Mouse (Mus musculus) kidney, embryonic 14.5 days (tissue): ENCODE measurements around the gene Gart. TPM values are rescaled to one million over a fixed set of nuclear protein-coding genes. Genes with fewer than 3 reads are reported as not detected.
A peak's percentile ranks its signal among the peaks of the same experiment; 100 is the strongest.

Experiments used
- ATAC-seq: fragments of 200-750 bp; cut with Nextera tagmentation; 2 replicates; pipeline ENCODE4 v1.8.0; 2017; ENCODE audit warnings: moderate number of reproducible peaks, mild to moderate bottlenecking, moderate TSS enrichment, moderate library complexity; ENCODE audit not compliant: low FRiP score, low TSS enrichment
- H3K27ac ChIP-seq: fragments of 300-500 bp; sonication (generic); 2 replicates; pipeline ENCODE4 v1.5.1; 2014; ENCODE audit warnings: low read depth, mild to moderate bottlenecking, low read length, moderate library complexity, mixed read lengths
- H3K27me3 ChIP-seq: fragments of 300-500 bp; sonication (generic); 2 replicates; pipeline ENCODE4 v1.6.1; 2014; ENCODE audit warnings: mild to moderate bottlenecking, low read length; ENCODE audit not compliant: control insufficient read depth, insufficient read depth
- H3K36me3 ChIP-seq: fragments of 300-500 bp; sonication (generic); 2 replicates; pipeline ENCODE4 v1.6.1; 2014; ENCODE audit warnings: low read length, mixed read lengths; ENCODE audit not compliant: control insufficient read depth, insufficient read depth
- H3K4me1 ChIP-seq: fragments of 300-500 bp; sonication (generic); 2 replicates; pipeline ENCODE4 v1.6.1; 2014; ENCODE audit warnings: low read length, mixed read lengths; ENCODE audit not compliant: control insufficient read depth, insufficient read depth
- H3K4me2 ChIP-seq: fragments of 300-500 bp; sonication (generic); replicated peaks from 2 replicates; pipeline ENCODE4 v1.6.1; 2014; ENCODE audit warnings: low read depth, mild to moderate bottlenecking, low read length
- H3K4me3 ChIP-seq: fragments of 300-500 bp; sonication (generic); 2 replicates; pipeline ENCODE4 v1.5.1; 2014; ENCODE audit warnings: mild to moderate bottlenecking, low read length
- H3K9ac ChIP-seq: fragments of 300-500 bp; sonication (generic); 2 replicates; pipeline ENCODE4 v1.6.1; 2014; ENCODE audit warnings: low read depth, mild to moderate bottlenecking, low read length, moderate library complexity
- H3K9me3 ChIP-seq: fragments of 300-500 bp; sonication (generic); 2 replicates; pipeline ENCODE4 v1.6.1; 2016; ENCODE audit warnings: low read length; ENCODE audit not compliant: control insufficient read depth
- WGBS: fragments of 180-500 bp; shearing (Covaris S2); extraction: QIAGEN DNeasy Blood & Tissue Kit; methylation state at CpG from one replicate; pipeline ENCODE4 v1.1.7; 2014; 5-methylcytosine and 5-hydroxymethylcytosine counted together
- polyA plus RNA-seq: library from polyadenylated mRNA; unstranded; fragments of >200 nt; fragmentation: Nextera tagmentation; extraction: Ambion mirVana; gene quantifications from 2 replicates; pipeline ENCODE4 v1.2.1, GENCODE M21; 2014

Gene Gart
- polyA plus RNA-seq, 1 experiment from 2014 or later = 128 TPM

DNA sequence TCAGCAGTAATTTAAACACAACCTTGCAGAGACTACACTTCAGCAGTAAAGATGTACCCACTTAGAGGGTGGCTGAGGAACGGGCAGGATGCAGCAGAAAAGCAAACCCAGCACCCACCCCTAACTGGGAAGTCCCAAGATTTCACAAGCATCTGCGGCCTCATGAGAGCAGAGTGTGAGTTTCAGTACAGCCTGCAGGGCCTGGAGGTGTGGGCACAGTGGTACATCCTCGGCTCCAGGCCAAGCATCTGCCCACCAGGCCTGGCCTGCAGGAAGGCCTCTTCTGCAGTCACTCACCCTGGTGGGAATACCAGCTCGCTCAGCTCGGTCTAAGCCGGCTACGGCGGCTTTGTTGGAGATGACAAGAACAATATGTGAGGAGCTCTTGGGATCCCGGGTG lies 23.7 kb downstream of the Gart start:
- Histone ChIP-seq H3K9me3 (no peaks in the 10 kb centered on the region), H3K4me2 (no peak overlapping the region), H3K36me3 (peaks cover 73% of the 10 kb centered on the region), H3K4me3 (no peak overlapping the region), H3K9ac (no peak overlapping the region), H3K4me1 (no peaks in the 10 kb centered on the region), H3K27ac (no peak overlapping the region), H3K27me3 (0 out of 2 replicates have a peak, but pooled peaks cover 2% of the 10 kb centered on the region)
- no peak for ATAC-seq
- 96% methylated on average over 9 of the region's 9 CpGs for WGBS

DNA sequence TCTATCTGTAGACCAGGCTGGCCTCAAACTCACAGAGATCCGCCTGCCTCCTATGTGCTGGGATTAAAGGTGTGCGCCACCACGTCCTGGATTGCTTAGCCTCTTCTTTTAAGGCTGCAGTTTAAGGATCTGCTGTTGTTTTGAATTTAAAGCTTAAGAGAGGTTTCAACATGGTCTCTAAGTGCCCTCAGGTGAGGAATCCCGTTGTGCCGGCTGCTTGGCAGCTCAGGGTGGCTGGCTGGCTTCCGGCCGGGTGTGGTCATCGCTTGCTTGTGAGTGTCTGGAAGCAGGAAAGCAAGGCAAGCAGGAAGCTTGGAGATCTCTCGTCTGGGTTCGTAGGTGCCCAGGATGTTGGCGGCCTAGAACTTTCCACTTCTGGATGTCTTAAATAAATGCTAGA lies 25.8 kb downstream of the Gart start:
- no peak overlapping the region for H3K4me3 ChIP-seq
- no peak overlapping the region for H3K9ac ChIP-seq
- 94% methylated on average over 11 of the region's 11 CpGs for WGBS
- no peak overlapping the region for H3K27ac ChIP-seq
- no peaks in the 10 kb centered on the region for H3K9me3 ChIP-seq
- H3K36me3 ChIP-seq = peaks cover 58% of the 10 kb centered on the region
- H3K4me1 ChIP-seq = no peaks in the 10 kb centered on the region
- no peak for ATAC-seq
- H3K4me2 ChIP-seq = no peak overlapping the region
- H3K27me3 ChIP-seq = 0 out of 2 replicates have a peak, but pooled peaks cover 3% of the 10 kb centered on the region

DNA sequence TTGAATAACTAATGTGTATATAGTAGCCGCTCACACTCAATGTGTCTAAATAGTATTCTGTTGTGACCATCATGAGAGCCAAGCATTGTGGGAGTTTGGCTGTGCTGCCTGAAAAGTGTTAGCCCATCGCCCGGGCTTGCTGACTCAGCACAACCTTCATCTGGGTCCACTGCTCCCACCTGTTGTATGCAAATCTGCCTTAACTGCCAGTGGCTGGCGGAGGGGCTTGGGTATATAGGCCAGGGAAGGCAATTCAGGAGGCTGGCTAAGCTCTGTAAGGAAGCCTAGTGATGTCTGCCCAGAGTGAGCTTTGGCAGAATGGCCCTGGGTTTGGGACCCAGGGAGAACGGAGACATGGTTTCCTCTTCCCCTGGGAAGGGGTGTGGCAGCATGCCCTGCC lies 26.6 kb downstream of the Gart start:
- Histone ChIP-seq H3K4me1 (no peaks in the 10 kb centered on the region), H3K27ac (no peak overlapping the region), H3K4me2 (no peak overlapping the region), H3K4me3 (no peak overlapping the region), H3K27me3 (0 out of 2 replicates have a peak, but pooled peaks cover 3% of the 10 kb centered on the region), H3K9ac (no peak overlapping the region), H3K9me3 (no peaks in the 10 kb centered on the region), H3K36me3 (peaks cover 50% of the 10 kb centered on the region)
- WGBS = 83% methylated on average over 5 of the region's 5 CpGs
- ATAC-seq = no peak

DNA sequence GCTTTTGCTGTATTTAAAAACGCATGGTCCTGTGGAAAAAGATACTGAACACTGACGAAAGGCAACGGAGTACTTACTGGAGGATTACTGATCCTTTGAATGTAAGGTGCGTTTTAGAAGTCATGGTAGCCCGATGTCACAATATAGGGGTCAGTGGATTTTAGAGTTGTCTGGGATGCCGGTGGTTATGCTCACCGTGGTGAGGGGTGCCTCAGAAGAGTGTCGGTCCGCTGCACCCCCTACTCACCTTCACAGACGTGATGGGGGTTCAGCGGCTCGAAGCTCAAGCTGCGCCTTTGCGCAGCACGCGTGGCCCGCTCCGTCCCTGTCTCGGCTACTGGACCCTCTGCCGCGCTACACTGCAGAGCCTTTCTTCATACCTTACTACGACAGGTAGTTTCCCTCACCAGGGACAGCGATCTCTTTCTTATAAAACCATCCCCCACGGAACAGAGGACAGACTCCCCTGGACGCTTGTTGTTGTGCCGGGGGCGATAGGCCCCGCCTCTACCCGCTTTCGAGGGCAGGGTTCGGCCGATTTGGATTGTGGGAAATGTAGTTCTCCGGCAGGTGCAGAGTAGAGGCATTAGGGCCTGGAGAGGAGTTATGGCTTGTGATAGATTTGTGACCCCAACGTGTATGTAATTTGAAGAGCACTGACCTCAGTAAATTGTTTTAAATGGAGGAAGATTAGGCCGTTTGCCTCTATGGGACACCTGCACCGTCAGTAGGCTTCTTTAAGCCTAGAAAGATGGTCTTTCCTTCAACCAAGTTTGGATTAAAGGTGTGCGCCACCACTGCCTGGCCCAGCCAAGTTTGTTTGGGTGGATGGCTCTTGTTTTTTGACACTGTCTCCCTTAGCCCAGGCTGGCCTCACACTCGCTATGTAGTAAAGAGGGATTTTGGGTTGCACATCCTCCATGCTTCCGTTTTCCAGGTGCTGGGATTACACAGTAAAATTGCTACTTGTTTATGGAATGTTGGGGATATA lies 27.9 kb downstream of the Gart start, which contains the start of gene Dnajc28:
Gene Dnajc28 (minus strand): TSS at position 516 of the 991 bp plus-strand sequence.
- no peaks in the 10 kb centered on the region for H3K4me1 ChIP-seq
- no peaks in the 10 kb centered on the region for H3K9me3 ChIP-seq
- peak; percentile 91 for ATAC-seq
- peak within 1 kb of the TSS; percentile 60 for H3K4me3 ChIP-seq
- H3K27ac ChIP-seq = no peak within 1 kb of the TSS
- H3K4me2 ChIP-seq = peak within 1 kb of the TSS; percentile 84
- 0 out of 2 replicates have a peak, but pooled peaks cover 3% of the 10 kb centered on the region for H3K27me3 ChIP-seq
- 10% methylated on average over 39 of the region's 39 CpGs for WGBS
- peak within 1 kb of the TSS; percentile 66 for H3K9ac ChIP-seq
- H3K36me3 ChIP-seq = peaks cover 39% of the 10 kb centered on the region

DNA sequence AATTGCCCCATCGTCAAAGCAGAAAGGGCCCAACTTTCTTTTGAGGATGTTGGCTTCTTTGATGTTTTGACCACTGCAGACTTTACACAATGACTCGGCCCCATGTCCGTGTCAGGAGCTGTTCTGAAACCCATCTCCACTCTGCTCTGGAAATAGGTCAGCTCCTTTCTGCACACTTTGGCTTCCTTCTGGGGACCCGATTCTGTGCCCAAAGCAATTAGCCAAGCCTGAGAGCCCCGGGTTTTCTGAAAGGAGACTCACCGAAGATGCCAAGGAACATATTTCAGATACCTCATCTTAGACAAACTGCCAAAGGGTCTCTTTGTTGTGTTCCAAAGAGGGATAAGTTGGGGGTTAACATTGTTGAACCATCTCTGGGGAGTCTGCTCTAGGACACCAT lies 32.2 kb downstream of the Gart start:
- H3K36me3 ChIP-seq = no peaks in the 10 kb centered on the region
- H3K4me3 ChIP-seq = no peak overlapping the region
- H3K9ac ChIP-seq = no peak overlapping the region
- H3K4me1 ChIP-seq = no peaks in the 10 kb centered on the region
- 0 out of 2 replicates have a peak, but pooled peaks cover 3% of the 10 kb centered on the region for H3K27me3 ChIP-seq
- WGBS = 85% methylated on average over 6 of the region's 6 CpGs
- ATAC-seq = no peak
- no peaks in the 10 kb centered on the region for H3K9me3 ChIP-seq
- H3K27ac ChIP-seq = no peak overlapping the region
- H3K4me2 ChIP-seq = no peak overlapping the region

DNA sequence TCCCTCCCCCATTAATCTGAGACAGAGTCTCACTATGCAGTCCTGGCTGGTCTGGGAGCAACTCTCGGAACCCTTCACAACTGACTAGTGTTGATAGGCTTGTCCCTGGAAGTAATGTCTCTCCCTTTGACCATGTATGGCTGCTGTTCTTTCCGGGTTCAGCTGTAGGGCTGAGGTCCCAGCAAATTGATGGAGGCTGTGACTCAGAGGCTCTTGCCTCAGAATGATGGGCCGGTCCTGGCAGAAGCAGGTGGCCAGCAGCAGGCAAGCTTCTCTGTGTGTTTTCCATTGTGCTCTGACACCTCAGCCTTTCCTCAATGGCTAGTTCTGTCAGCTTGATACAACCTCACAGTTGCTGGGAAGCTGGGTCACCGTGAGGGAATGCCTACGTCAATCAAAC lies 34.2 kb downstream of the Gart start:
- H3K36me3 ChIP-seq = no peaks in the 10 kb centered on the region
- no peak overlapping the region for H3K9ac ChIP-seq
- no peak for ATAC-seq

DNA sequence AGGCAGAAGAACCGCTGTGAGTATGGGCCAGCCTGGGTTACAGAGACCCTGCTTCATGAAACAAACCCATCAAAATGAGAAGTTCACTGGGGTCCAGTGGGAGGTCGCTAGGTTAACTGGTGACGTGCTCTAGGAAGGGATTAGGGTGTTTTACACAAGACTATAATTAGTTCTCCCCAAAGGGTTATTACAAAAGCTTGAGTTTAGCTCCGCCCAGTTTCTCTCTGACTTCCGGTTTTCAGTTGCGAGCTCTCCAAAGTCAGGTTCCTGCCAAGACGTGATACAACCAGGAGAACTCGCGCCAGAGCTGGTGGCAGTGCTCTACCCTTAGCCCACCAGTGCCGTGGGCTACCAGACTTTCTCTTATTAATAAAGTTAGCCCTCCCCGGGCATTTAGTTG lies 35.5 kb downstream of the Gart start:
- 78% methylated on average over 11 of the region's 11 CpGs for WGBS
- Histone ChIP-seq H3K36me3 (no peaks in the 10 kb centered on the region), H3K9me3 (no peaks in the 10 kb centered on the region), H3K4me3 (no peak overlapping the region), H3K27me3 (no peaks in the 10 kb centered on the region), H3K4me1 (no peaks in the 10 kb centered on the region), H3K9ac (no peak overlapping the region), H3K4me2 (no peak overlapping the region), H3K27ac (no peak overlapping the region)
- no peak for ATAC-seq

More for the DNA sequence above, 34.2 kb downstream of the Gart start:
- 51% methylated on average over 5 of the region's 5 CpGs for WGBS
- Histone ChIP-seq H3K9me3 (no peaks in the 10 kb centered on the region), H3K4me1 (no peaks in the 10 kb centered on the region), H3K4me3 (no peak overlapping the region), H3K27me3 (no peaks in the 10 kb centered on the region), H3K27ac (no peak overlapping the region), H3K4me2 (no peak overlapping the region)

DNA sequence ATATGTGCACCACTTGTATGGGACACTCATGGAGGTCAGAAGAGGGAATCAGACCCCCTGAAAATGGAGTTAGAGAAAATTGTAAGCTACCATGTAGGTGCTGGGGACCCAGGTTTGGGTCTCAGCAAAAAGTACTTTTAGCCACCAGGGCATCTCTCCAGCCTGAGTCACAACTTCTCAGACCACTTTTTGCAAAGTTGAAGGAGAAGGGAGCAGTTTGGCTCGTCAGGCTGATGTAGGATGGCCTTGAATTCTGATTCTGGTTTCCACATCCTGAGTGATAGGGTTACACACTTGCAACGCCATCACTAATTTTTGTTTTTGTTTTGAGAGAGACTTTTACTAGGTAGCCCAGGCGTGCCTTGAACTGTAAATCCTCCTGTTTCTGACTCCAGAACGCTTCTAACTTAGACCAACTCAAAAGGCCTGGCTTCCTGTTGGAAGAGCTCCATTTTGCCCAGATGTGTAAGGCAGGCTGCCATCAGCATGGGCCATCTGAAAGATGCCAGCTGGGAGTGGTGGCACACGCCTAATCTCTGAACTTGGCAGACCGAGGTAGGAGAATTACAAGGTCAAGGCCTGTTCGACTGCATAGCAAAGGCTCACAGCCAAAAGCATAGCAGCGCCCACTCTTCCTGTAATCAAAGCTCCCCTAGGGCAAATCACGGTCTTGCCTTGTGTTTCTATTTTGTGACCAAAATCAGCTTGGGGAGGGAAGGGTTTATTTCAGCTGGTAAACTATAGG lies 37.1 kb downstream of the Gart start:
- no peak for ATAC-seq
- no peaks in the 10 kb centered on the region for H3K36me3 ChIP-seq
- no peaks in the 10 kb centered on the region for H3K4me1 ChIP-seq
- H3K9ac ChIP-seq = no peak overlapping the region
- H3K27me3 ChIP-seq = no peaks in the 10 kb centered on the region
- no peak overlapping the region for H3K4me3 ChIP-seq
- H3K27ac ChIP-seq = no peak overlapping the region
- 61% methylated on average over 9 of the region's 9 CpGs for WGBS
- H3K9me3 ChIP-seq = no peaks in the 10 kb centered on the region
- no peak overlapping the region for H3K4me2 ChIP-seq
